Mouse (Mus musculus): ENCODE measurements around the gene Drg1. TPM values are rescaled to one million over a fixed set of nuclear protein-coding genes. Genes with fewer than 3 reads are reported as not detected.
"Not testable (repeated sequence)": the region's sequence is repeated elsewhere in the genome, so short reads cannot be mapped to it uniquely, and the experiment has no call there.

The Drg1 gene
- polyA plus RNA-seq, 1 experiment from 2014 or later: 235 TPM

DNA sequence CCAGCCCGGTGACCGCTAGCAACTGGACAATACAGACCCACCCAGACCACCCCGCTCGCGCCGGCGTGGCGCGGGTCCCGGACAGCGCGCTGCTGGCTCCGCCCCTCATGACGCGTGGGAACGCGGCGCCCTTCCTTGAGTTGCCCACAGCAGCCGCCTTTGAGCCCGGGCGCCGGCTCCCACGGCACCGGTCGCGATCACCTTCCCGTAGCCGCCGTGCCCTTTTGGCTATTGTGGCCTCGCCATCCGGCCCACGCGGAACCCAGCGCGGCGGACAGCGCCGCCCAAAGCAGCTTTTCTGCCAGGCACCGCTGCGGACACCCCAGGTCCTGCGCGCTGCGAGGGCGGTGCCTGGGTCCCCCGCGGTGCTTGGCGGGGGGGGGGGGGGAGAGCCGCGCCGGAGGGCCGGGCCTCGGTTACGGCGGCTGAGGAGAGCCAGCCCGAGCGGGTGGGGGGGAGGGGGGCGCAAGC is 63.9 kb downstream of the Drg1 start, which contains the start of gene Eif4enif1:
TSS of gene Eif4enif1 (plus strand) at position 162 of the 471 bp plus-strand sequence.
- Histone ChIP-seq H3K27me3 (no peaks in the 10 kb centered on the region), H3K4me3 (peak within 1 kb of the TSS; percentile 40), H3K4me2 (peak within 1 kb of the TSS; percentile 43), H3K4me1 (replicated peaks) (peaks cover 14% of the 10 kb centered on the region; the same call in 1 of the 2 replicates), H3K36me3 (peaks cover 22% of the 10 kb centered on the region), H3K9ac (peak within 1 kb of the TSS; percentile 63), H3K27ac (peak within 1 kb of the TSS; percentile 63), H3K9me3 (no peaks in the 10 kb centered on the region)
- ATAC-seq (ENCODE audit: low FRiP score): peak; percentile 72
- under 1% methylated on average over 37 of the region's 57 CpGs for WGBS

DNA sequence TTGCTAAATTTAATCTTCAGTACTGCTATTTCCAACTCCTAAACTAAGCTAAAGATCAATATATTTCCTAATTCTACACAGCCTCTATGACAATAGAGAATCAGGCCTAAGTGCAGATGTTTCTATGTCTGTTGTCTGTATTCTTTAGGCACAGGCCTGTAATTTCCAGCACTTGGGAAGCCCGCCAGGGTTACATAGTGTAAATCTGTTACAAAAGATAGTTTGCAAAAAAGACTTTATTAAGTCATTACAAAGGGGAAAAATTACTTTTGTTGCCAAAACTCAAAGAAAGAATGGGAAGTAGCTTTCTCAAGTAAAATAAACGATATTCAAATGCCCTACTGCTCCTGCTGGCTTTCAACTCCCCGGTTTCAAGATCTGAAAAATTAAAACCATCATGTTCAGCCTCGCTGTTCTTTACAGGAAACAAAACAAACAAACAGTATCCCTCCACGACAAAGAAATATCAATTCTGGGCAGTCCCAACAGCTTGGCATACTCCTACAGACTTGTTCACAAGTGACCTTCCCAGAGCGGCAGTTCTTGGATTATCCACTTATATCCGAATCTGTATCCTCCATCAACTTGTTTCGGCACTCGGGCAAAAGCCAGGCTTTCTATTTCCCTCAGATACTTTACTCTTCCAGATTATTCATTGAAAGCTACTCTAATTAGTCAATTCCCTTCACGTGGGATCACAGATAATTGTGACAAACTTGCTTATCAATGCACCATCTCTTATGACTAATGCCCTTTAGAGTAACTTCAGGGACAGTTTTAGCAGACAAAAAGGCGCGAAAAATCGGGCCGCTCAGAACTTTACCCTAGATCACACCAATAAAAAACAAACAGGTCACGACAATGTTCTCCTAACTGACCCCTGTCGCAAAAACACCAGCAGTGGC is 64.6 kb downstream of the Drg1 start:
- peaks cover 15% of the 10 kb centered on the region for H3K36me3 ChIP-seq
- H3K27me3 ChIP-seq: no peaks in the 10 kb centered on the region
- no peak overlapping the region for H3K27ac ChIP-seq
- H3K4me3 ChIP-seq: peak overlapping the region; percentile 40
- no peak for ATAC-seq (ENCODE audit: low FRiP score)
- 7% methylated on average over 16 of the region's 16 CpGs for WGBS
- H3K9me3 ChIP-seq: no peaks in the 10 kb centered on the region
- H3K4me1 ChIP-seq (replicated peaks): peaks cover 14% of the 10 kb centered on the region; the same call in 1 of the 2 replicates
- H3K4me2 ChIP-seq: peak overlapping the region; percentile 33
- H3K9ac ChIP-seq: 0 out of 2 replicates have a peak overlapping the region, but pooled peaks have one; percentile 0

DNA sequence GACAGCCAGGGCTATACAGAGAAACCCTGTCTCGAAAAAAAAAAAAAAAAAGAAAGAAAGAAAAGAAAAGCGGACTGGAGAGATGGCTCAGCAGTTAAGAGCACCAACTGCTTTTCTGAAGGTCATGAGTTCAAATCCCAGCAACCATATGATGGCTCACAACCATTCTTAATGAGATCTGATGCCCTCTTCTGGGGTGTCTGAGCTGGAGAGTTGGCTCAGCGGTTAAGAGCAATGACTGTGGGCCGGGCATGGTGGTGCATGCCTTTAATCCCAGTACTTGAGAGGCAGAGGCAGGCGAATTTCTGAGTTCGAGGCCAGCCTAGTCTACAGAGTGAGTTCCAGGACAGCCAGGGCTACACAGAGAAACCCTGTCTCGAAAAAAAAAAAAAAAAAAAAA is 65.6 kb downstream of the Drg1 start:
- not testable (repeated sequence) for H3K9me3 ChIP-seq; H3K4me2 ChIP-seq; H3K9ac ChIP-seq; H3K4me3 ChIP-seq; H3K27me3 ChIP-seq; H3K27ac ChIP-seq; H3K36me3 ChIP-seq; ATAC-seq (ENCODE audit: low FRiP score); H3K4me1 ChIP-seq (replicated peaks)
- WGBS: 95% methylated on average over 5 of the region's 7 CpGs

DNA sequence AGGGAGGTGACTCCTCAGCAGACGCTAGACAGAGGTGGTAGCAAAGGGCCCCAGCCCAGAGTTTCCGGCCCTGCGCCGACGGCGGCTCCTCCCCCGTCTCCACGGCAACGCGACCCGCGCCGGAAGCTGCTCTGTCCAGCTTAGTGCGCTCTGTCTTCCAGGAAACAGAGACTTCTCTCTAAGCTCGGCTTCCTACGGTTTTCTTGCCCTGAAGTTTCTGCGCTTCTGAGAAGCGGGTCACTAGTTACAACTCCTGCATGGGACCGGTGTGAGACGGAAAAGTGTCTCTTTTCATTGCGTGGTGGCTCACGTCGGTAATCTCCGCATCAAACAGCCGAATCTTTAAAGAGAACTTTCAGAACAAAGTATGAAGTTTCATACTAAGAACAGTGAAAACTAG is 72.9 kb downstream of the Drg1 start, which contains the start of gene Sfi1:
TSS of gene Sfi1 (minus strand) at position 101 of the 400 bp plus-strand sequence.
- 86% methylated on average over 25 of the region's 25 CpGs for WGBS
- Histone ChIP-seq H3K9ac (no peak within 1 kb of the TSS), H3K27ac (no peak within 1 kb of the TSS), H3K4me3 (no peak within 1 kb of the TSS), H3K9me3 (no peaks in the 10 kb centered on the region), H3K27me3 (no peaks in the 10 kb centered on the region), H3K4me2 (no peak within 1 kb of the TSS), H3K36me3 (no peaks in the 10 kb centered on the region), H3K4me1 (replicated peaks) (no peaks in the 10 kb centered on the region)
- no peak for ATAC-seq (ENCODE audit: low FRiP score)

DNA sequence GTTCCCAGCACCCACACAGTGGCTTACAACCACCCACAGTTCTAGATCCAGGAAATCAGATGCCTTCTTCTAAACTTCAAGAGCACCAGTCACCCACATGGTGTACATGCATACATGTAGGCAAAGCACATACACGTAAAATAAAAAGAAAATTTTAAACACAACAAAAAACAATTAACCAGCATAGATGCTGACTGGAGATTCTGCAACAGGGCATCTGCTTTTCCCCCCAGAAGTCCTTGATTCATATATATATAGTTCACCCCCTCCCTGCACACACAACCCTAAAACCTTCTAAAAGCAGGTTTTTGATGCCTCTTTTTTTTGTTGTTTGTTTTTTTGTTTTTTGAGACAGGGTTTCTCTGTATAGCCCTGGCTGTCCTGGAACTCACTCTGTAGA is 83.5 kb downstream of the Drg1 start:
- H3K4me1 ChIP-seq (replicated peaks); H3K4me3 ChIP-seq; H3K36me3 ChIP-seq; H3K27ac ChIP-seq; H3K27me3 ChIP-seq; H3K4me2 ChIP-seq; H3K9ac ChIP-seq; ATAC-seq (ENCODE audit: low FRiP score): not testable (repeated sequence)
- peaks cover 11% of the 10 kb centered on the region for H3K9me3 ChIP-seq
- WGBS: 82% methylated on average over 1 of the region's 1 CpGs

DNA sequence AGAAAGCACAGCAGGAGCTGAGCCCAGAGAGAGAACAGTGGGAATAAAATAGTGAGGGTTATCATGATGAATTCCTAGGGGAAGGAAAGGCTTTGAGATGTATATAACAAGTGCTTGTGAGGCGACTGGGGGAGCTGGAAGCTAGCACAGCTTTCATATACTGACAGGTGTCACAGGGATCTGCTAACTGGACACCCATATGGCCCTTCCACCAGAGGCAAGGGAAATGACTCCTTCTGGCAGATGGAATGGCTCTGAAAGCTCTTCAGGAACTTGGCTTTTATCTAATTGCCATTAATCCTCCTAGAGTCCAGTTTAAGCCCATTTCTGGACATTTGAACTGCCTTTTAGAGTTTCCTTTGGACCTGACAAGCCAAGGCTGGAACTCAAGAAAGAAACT is 84.2 kb downstream of the Drg1 start:
- peaks cover 11% of the 10 kb centered on the region for H3K9me3 ChIP-seq
- not testable (repeated sequence) for ATAC-seq (ENCODE audit: low FRiP score); H3K36me3 ChIP-seq; H3K4me3 ChIP-seq; H3K4me2 ChIP-seq; H3K27ac ChIP-seq; H3K4me1 ChIP-seq (replicated peaks); H3K27me3 ChIP-seq; H3K9ac ChIP-seq
- 45% methylated on average over 1 of the region's 1 CpGs for WGBS

DNA sequence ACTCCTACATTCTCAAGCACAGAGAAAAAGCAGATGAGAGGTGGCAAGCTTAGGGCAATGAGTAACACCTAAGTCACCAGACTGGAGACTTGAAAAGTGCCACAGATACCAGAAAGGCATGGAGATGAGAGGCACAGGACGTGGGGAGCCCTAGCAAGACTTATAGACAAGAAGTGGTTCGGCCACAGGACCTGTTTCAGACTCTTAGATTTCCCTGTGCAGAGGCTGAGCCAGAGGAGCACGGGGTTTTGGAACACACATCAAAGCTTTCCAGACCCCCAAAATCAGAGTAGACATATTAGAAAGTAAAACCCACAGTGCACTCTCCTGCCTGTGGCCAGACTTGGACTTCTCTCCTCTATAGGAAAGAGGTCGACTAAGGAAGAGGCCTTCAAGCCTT is 85.0 kb downstream of the Drg1 start:
- H3K4me1 ChIP-seq (replicated peaks): not testable (repeated sequence)

DNA sequence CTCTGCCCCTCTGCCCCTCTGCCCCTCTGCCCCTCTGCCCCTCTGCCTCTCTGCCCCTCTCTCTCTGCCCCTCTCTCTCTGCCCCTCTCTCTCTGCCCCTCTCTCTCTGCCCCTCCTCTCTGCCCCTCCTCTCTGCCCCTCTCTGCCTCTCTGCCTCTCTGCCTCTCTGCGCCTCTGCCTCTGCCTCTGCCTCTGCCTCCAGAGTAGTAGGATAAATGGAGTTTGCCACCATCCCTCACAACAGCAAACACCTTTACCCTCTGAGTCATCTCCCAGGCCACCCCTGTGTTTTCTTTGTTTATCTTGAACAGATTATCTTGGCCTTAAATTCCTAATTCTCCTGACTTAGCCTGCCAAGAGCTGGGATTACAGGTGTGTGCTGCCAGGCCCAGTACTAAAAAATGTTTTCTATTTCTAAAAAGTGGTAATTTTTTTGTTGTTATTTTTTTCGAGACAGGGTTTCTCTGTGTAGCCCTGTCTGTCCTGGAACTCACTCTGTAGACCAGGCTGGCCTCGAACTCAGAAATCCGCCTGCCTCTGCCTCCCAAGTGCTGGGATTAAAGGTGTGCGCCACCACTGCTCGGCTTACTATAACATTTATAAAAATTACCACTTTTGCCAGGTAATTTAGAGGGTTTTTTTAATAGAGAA is 85.6 kb downstream of the Drg1 start:
- H3K9me3 ChIP-seq: peaks cover 11% of the 10 kb centered on the region
- H3K27ac ChIP-seq; H3K4me1 ChIP-seq (replicated peaks); H3K36me3 ChIP-seq; H3K4me3 ChIP-seq; H3K4me2 ChIP-seq; H3K9ac ChIP-seq; H3K27me3 ChIP-seq; ATAC-seq (ENCODE audit: low FRiP score): not testable (repeated sequence)
- 73% methylated on average over 6 of the region's 6 CpGs for WGBS

More for the DNA sequence above, 85.0 kb downstream of the Drg1 start:
- not testable (repeated sequence) for H3K9ac ChIP-seq; H3K36me3 ChIP-seq; ATAC-seq (ENCODE audit: low FRiP score); H3K27me3 ChIP-seq; H3K4me2 ChIP-seq; H3K27ac ChIP-seq; H3K4me3 ChIP-seq
- peaks cover 11% of the 10 kb centered on the region for H3K9me3 ChIP-seq
- 60% methylated on average over 4 of the region's 4 CpGs for WGBS

DNA sequence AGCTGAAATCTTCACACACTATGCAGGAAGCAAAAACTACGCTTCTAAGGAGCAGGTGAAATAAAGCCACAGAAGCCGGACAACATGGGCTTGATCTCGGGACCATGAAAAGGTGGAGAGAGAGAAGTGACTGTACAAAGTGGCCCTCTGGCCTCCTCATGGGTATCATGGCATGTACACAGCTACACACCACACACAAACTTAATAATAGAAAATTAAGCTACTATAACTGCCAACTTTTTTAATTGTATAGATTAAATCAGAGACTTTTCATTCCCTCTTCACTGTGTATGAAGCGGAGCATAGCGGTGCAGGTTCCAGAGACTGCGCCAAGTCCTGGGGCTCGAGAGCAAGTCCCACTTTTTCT is 86.5 kb downstream of the Drg1 start:
- H3K4me3 ChIP-seq; H3K9ac ChIP-seq; H3K36me3 ChIP-seq; H3K27ac ChIP-seq; H3K4me2 ChIP-seq; H3K27me3 ChIP-seq; H3K4me1 ChIP-seq (replicated peaks); ATAC-seq (ENCODE audit: low FRiP score): not testable (repeated sequence)
- H3K9me3 ChIP-seq: peaks cover 11% of the 10 kb centered on the region
- 89% methylated on average over 7 of the region's 7 CpGs for WGBS

DNA sequence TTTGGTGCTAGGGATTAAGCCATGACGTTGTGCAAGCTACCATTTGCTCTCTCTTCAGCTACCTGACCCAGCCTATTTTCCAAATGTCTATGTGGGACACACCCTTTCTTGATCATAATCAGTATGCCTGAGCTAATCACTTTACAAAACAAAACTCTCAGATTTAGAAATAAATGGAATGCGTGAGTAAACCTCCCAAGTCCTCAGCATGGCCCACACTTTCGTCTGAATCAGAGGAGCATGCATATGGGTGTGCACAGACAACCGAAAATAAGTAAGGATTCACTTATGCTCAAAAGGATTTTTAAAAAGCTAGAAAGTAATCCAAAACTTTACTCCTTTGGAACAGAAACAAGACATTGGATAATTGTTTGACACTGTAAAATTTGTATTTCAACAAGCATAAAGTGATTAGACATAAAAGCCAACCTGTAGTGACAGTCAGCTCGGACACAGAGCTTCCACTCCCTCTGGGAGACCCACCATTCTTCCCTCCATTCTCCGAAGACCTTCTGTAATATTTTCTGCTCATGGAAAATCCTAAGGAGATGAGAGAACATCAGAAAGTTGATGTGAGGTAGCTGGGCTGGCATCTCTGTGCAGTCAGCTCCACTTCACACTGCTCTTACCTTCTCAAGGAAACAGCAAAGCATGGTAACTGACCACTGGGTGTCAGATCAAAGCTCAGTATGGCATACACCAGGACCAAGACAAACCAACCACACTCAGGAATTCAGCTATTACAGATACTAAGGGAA is 87.1 kb downstream of the Drg1 start:
- peaks cover 11% of the 10 kb centered on the region for H3K9me3 ChIP-seq
- H3K9ac ChIP-seq; H3K4me1 ChIP-seq (replicated peaks); H3K4me2 ChIP-seq; H3K27me3 ChIP-seq; H3K36me3 ChIP-seq; ATAC-seq (ENCODE audit: low FRiP score); H3K27ac ChIP-seq; H3K4me3 ChIP-seq: not testable (repeated sequence)
- WGBS: 87% methylated on average over 6 of the region's 6 CpGs

DNA sequence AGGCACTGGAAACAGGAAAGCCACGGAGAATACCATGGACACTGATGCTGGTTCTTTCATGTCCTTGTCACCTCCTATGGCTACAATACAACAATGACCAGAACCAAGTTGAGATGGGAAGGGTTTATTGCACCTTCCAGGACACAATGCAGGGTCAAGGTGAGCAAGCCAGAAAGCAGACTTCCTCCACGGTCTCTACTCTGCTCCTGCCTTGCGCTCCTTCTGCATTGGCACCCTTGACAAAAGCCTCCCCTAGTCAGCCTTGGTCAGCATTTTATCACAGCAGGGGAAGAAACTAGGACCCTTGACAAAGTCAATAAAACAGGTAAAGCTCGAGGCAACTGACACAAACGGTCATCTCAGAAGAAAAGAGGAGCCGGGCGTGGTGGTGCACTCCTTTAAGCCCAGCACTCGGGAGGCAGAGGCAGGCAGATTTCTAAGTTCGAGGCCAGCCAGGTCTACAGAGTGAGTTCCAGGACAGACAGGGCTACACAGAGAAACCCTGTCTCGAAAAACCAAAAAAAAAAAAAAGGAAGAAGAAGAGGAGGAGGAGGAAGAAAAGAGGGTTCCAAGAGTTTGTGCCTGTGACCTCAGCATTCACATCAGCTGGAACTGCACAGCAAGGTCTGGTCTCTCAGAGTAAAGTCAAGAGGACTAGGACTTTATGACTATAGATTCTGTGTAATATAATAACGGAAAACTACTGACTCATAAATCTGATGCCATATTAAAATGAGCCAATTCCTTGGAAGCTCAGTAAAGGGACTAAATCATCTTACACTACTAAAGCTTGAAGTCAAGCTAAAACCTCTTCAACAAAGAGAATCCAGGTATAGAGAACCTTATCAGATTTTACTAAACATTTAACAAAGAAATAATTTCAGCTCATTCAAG is 92.5 kb downstream of the Drg1 start:
- H3K4me2 ChIP-seq; H3K36me3 ChIP-seq; H3K27me3 ChIP-seq; H3K4me3 ChIP-seq; H3K27ac ChIP-seq; H3K4me1 ChIP-seq (replicated peaks); H3K9ac ChIP-seq: not testable (repeated sequence)
- peak; percentile 34 for ATAC-seq (ENCODE audit: low FRiP score)
- WGBS: 85% methylated on average over 11 of the region's 11 CpGs
- H3K9me3 ChIP-seq: peaks cover 14% of the 10 kb centered on the region

Data from hindbrain, embryonic 13.5 days (tissue).